Mouse (Mus musculus) midbrain, embryonic 14.5 days (tissue): ENCODE data around the gene Glra3. TPM values are rescaled to one million over a fixed set of nuclear protein-coding genes. Genes with fewer than 3 reads are reported as not detected.

ENCODE experiments used
- ATAC-seq: fragments of 200-750 bp; cut with Nextera tagmentation; 2 replicates; pipeline ENCODE4 v1.8.0; 2017; ENCODE audit warnings: moderate number of reproducible peaks, moderate library complexity; ENCODE audit not compliant: low FRiP score, low TSS enrichment
- DNase-seq: peaks from one replicate; pipeline ENCODE4 v3.0.0-alpha.2; 2015
- H3K27ac ChIP-seq: fragments of 300-500 bp; sonication (generic); replicated peaks from 2 replicates; pipeline ENCODE4 v1.5.1; 2014; ENCODE audit warnings: mild to moderate bottlenecking, low read depth, low read length, moderate library complexity
- H3K27me3 ChIP-seq: fragments of 300-500 bp; sonication (generic); 2 replicates; pipeline ENCODE4 v1.6.1; 2014; ENCODE audit warnings: low read length, control low read depth, mixed read lengths; ENCODE audit not compliant: control insufficient read depth, insufficient read depth
- H3K36me3 ChIP-seq: fragments of 300-500 bp; sonication (generic); 2 replicates; pipeline ENCODE4 v1.6.1; 2014; ENCODE audit warnings: low read length, control low read depth; ENCODE audit not compliant: control insufficient read depth, insufficient read depth
- H3K4me1 ChIP-seq: fragments of 300-500 bp; sonication (generic); 2 replicates; pipeline ENCODE4 v1.6.1; 2014; ENCODE audit warnings: mild to moderate bottlenecking, antibody characterized with exemption, low read length, control low read depth; ENCODE audit not compliant: control insufficient read depth, insufficient read depth
- H3K4me2 ChIP-seq: fragments of 300-500 bp; sonication (generic); 2 replicates; pipeline ENCODE4 v1.6.1; 2014; ENCODE audit warnings: mild to moderate bottlenecking, low read length, moderate library complexity
- H3K4me3 ChIP-seq: fragments of 300-500 bp; sonication (generic); replicated peaks from 2 replicates; pipeline ENCODE4 v1.5.1; 2014; ENCODE audit warnings: low read depth, low read length
- H3K9ac ChIP-seq: fragments of 300-500 bp; sonication (generic); replicated peaks from 2 replicates; pipeline ENCODE4 v1.6.1; 2014; ENCODE audit warnings: mild to moderate bottlenecking, low read length, moderate library complexity
- H3K9me3 ChIP-seq: fragments of 300-500 bp; sonication (generic); 2 replicates; pipeline ENCODE4 v1.6.1; 2016; ENCODE audit warnings: low read length, control low read depth, mixed read lengths; ENCODE audit not compliant: control insufficient read depth
- WGBS: fragments of 180-500 bp; shearing (Covaris S2); extraction: QIAGEN DNeasy Blood & Tissue Kit; methylation state at CpG from one replicate; pipeline ENCODE4 v1.1.7; 2014; 5-methylcytosine and 5-hydroxymethylcytosine counted together
- polyA plus RNA-seq: library from polyadenylated mRNA; unstranded; fragments of >200 nt; fragmentation: Nextera tagmentation; extraction: Ambion mirVana; gene quantifications from 2 replicates; pipeline ENCODE4 v1.2.1, GENCODE M21; 2014

The Glra3 gene
- polyA plus RNA-seq, 1 experiment from 2014 or later: 1.3 TPM

GRCm38 (mm10) chr8:56083654-56084053 lies 143.4 kb downstream of the Glra3 start:
- no peak for ATAC-seq
- Histone ChIP-seq H3K27ac (no peak overlapping the region), H3K9ac (no peak overlapping the region)

GRCm38 (mm10) chr8:56094385-56094784 lies 154.1 kb downstream of the Glra3 start:
- no peaks in the 10 kb centered on the region for H3K9me3 ChIP-seq
- no peak for DNase-seq
- H3K27me3 ChIP-seq: no peaks in the 10 kb centered on the region
- no peaks in the 10 kb centered on the region for H3K36me3 ChIP-seq
- no peaks in the 10 kb centered on the region for H3K4me1 ChIP-seq
- H3K27ac ChIP-seq: no peak overlapping the region
- no peak overlapping the region for H3K4me3 ChIP-seq
- H3K4me2 ChIP-seq: no peak overlapping the region
- H3K9ac ChIP-seq: no peak overlapping the region
- ATAC-seq: no peak

More at GRCm38 (mm10) chr8:56083654-56084053, 143.4 kb downstream of the Glra3 start:
- Histone ChIP-seq H3K27me3 (no peaks in the 10 kb centered on the region), H3K36me3 (no peaks in the 10 kb centered on the region), H3K4me1 (no peaks in the 10 kb centered on the region), H3K9me3 (no peaks in the 10 kb centered on the region), H3K4me3 (no peak overlapping the region), H3K4me2 (no peak overlapping the region)
- DNase-seq: no peak

GRCm38 (mm10) chr8:56110296-56110695 lies 170.0 kb downstream of the Glra3 start:
- WGBS: 85% methylated on average over 6 of the region's 6 CpGs

GRCm38 (mm10) chr8:56129357-56129756 lies 189.1 kb downstream of the Glra3 start:
- ATAC-seq (no peak), DNase-seq (no peak)
- no peaks in the 10 kb centered on the region for H3K36me3 ChIP-seq
- no peak overlapping the region for H3K27ac ChIP-seq
- no peaks in the 10 kb centered on the region for H3K4me1 ChIP-seq
- H3K4me3 ChIP-seq: no peak overlapping the region
- H3K9me3 ChIP-seq: no peaks in the 10 kb centered on the region
- H3K4me2 ChIP-seq: no peak overlapping the region
- H3K27me3 ChIP-seq: no peaks in the 10 kb centered on the region
- WGBS: 51% methylated on average over 2 of the region's 2 CpGs
- H3K9ac ChIP-seq: no peak overlapping the region

More at GRCm38 (mm10) chr8:56110296-56110695, 170.0 kb downstream of the Glra3 start:
- no peak for DNase-seq
- H3K27ac ChIP-seq: no peak overlapping the region
- H3K9ac ChIP-seq: no peak overlapping the region
- no peaks in the 10 kb centered on the region for H3K9me3 ChIP-seq
- H3K4me1 ChIP-seq: no peaks in the 10 kb centered on the region
- H3K4me3 ChIP-seq: no peak overlapping the region
- no peaks in the 10 kb centered on the region for H3K36me3 ChIP-seq
- no peak for ATAC-seq
- no peak overlapping the region for H3K4me2 ChIP-seq
- H3K27me3 ChIP-seq: no peaks in the 10 kb centered on the region

GRCm38 (mm10) chr8:56150697-56151096 lies 210.4 kb downstream of the Glra3 start:
- H3K4me2 ChIP-seq: no peak overlapping the region
- no peaks in the 10 kb centered on the region for H3K27me3 ChIP-seq
- no peak overlapping the region for H3K4me3 ChIP-seq
- H3K9ac ChIP-seq: no peak overlapping the region
- no peak overlapping the region for H3K27ac ChIP-seq
- 68% methylated on average over 1 of the region's 1 CpGs for WGBS
- H3K9me3 ChIP-seq: no peaks in the 10 kb centered on the region
- DNase-seq (no peak), ATAC-seq (no peak)
- H3K36me3 ChIP-seq: no peaks in the 10 kb centered on the region
- no peaks in the 10 kb centered on the region for H3K4me1 ChIP-seq

GRCm38 (mm10) chr8:56151574-56151973 lies 211.3 kb downstream of the Glra3 start:
- WGBS: 62% methylated on average over 5 of the region's 5 CpGs

GRCm38 (mm10) chr8:56158966-56159365 lies 218.7 kb downstream of the Glra3 start:
- H3K4me1 ChIP-seq: no peaks in the 10 kb centered on the region
- no peak overlapping the region for H3K27ac ChIP-seq
- no peaks in the 10 kb centered on the region for H3K27me3 ChIP-seq
- ATAC-seq (no peak), DNase-seq (peak; percentile 5)
- H3K36me3 ChIP-seq: no peaks in the 10 kb centered on the region
- H3K9me3 ChIP-seq: no peaks in the 10 kb centered on the region
- no peak overlapping the region for H3K9ac ChIP-seq
- 39% methylated on average over 2 of the region's 2 CpGs for WGBS
- H3K4me3 ChIP-seq: no peak overlapping the region
- H3K4me2 ChIP-seq: no peak overlapping the region

More at GRCm38 (mm10) chr8:56151574-56151973, 211.3 kb downstream of the Glra3 start:
- Histone ChIP-seq H3K4me1 (no peaks in the 10 kb centered on the region), H3K4me2 (no peak overlapping the region), H3K9me3 (no peaks in the 10 kb centered on the region), H3K4me3 (no peak overlapping the region), H3K27me3 (no peaks in the 10 kb centered on the region), H3K27ac (no peak overlapping the region), H3K9ac (no peak overlapping the region), H3K36me3 (no peaks in the 10 kb centered on the region)
- DNase-seq: peak; percentile 6
- no peak for ATAC-seq

Other genes starting within 250 kb of the Glra3 start
- gene Adam29, start 33.5 kb upstream of the Glra3 start, polyA plus RNA-seq: not detected in 2 replicates